Mouse (Mus musculus) kidney, adult 2 months (tissue): ENCODE results near the gene Gng8.

Experiments
- CTCF ChIP-seq: fragments of 200-500 bp; conservative IDR thresholded peaks from 2 replicates; pipeline ENCODE4 v1.5.1; 2011; ENCODE audit warnings: low read depth, mild to moderate bottlenecking, control low read depth, low read length, moderate library complexity, mixed read lengths; ENCODE audit not compliant: insufficient read depth, insufficient read length
- POLR2A ChIP-seq: fragments of 200-500 bp; IDR thresholded peaks from one replicate; pipeline ENCODE4 v1.6.1; 2011; ENCODE audit warnings: low read depth, low read length, control low read depth

DNA sequence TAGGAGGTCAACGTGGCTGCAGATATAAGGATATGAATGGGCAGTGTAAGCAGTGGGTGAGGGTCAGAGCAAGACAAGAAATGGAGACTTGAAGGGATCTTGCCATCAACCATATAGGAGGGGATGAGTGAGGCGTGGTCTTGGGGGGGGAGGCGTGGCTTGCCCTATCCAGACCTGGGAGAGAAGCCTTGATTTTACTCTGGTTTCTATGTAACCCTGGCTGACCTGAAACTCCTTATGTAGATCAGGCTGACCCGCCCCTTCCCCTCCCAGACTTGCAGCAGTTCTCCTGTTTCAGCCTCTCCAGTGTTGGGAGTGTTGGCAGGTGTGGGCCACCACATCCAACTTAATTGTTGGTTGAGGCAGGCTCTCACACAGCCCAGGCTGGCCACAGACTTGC is 7.3 kb upstream of the Gng8 start:
- TF ChIP-seq POLR2A (no peak), CTCF (no peak)
